11 mouse cellular contexts compared by ENCODE assay signal in genomic region chr17:21617352-21617751, GRCm38 (mm10). TPM values are rescaled to one million over a fixed set of nuclear protein-coding genes. Genes with fewer than 3 reads are reported as not detected.
DNase-seq lines count a peak whose midpoint lies in the region; ATAC-seq lines count a peak whose summit lies in the region.
"Had no signal": no experiment of that assay in that cellular context is flagged by ENCODE, and none has a peak within 500 bp of the region (broad histone marks: within the 10 kb centered on the region; RNA-seq: fewer than 3 reads in every experiment).

No protein-coding gene starts in this region.

- H3K4me3 ChIP-seq in liver, embryonic 11.5 days (ENCODE audit: low read depth, low read length), result no peak overlapping the region
- 0 out of 2 replicates have a peak overlapping the region, but pooled peaks have one; percentile 11 for H3K4me3 ChIP-seq in intestine, embryonic 16.5 days (ENCODE audit: low read length)
- H3K4me3 ChIP-seq in stomach, embryonic 16.5 days (replicated peaks; ENCODE audit: low read length), result no peak overlapping the region

- no peaks in the 10 kb centered on the region for H3K36me3 ChIP-seq in liver, embryonic 11.5 days (ENCODE audit: control insufficient read depth, insufficient read depth, low read length)
- no peaks in the 10 kb centered on the region for H3K36me3 ChIP-seq in intestine, embryonic 16.5 days (ENCODE audit: control insufficient read depth, insufficient read depth, low read length)
- H3K36me3 ChIP-seq in stomach, embryonic 16.5 days (ENCODE audit: control insufficient read depth, insufficient read depth, low read length), result no peaks in the 10 kb centered on the region

- peak; percentile 62 for ATAC-seq in liver, embryonic 11.5 days (replicated peaks; ENCODE audit: low FRiP score)
- ATAC-seq in intestine, embryonic 16.5 days, result peak; percentile 36; the same call in 1 of the 2 replicates
- ATAC-seq in stomach, embryonic 16.5 days (ENCODE audit: insufficient read depth, low FRiP score), result peak; percentile 25; the same call in 1 of the 2 replicates
- ATAC-seq: inflammation-experienced regulatory T-cells, adult 6 months; Patski had no signal

- H3K27ac ChIP-seq in liver, embryonic 11.5 days (ENCODE audit: low read depth, low read length), result no peak overlapping the region
- H3K27ac ChIP-seq in intestine, embryonic 16.5 days (ENCODE audit: low read length), result no peak overlapping the region
- H3K27ac ChIP-seq in stomach, embryonic 16.5 days (ENCODE audit: low read length), result no peak overlapping the region

- H3K4me1 ChIP-seq in liver, embryonic 11.5 days (replicated peaks; ENCODE audit: control insufficient read depth, insufficient read depth, low read length), result no peaks in the 10 kb centered on the region
- H3K4me1 ChIP-seq in intestine, embryonic 16.5 days (ENCODE audit: control insufficient read depth, insufficient read depth, low read length), result no peaks in the 10 kb centered on the region
- 0 out of 2 replicates have a peak, but pooled peaks cover 3% of the 10 kb centered on the region for H3K4me1 ChIP-seq in stomach, embryonic 16.5 days (ENCODE audit: control insufficient read depth, insufficient read depth, low read length)

- no peak for DNase-seq in liver, embryonic 11.5 days (ENCODE audit: low spot score)
- no peak for DNase-seq in liver
- DNase-seq in T-cell, adult 2 months (ENCODE audit: low spot score), result peak; percentile 34
- no peak for DNase-seq in spleen, postnatal 14 days (ENCODE audit: low spot score in 2 of 2)
- DNase-seq in adrenal gland, postnatal 14 days, result no peak
- no peak for DNase-seq in right cerebral cortex, adult 2 months (ENCODE audit: low spot score in 2 of 2)
- DNase-seq: retina, postnatal 1 day had no signal

- H3K27me3 ChIP-seq in liver, embryonic 11.5 days (replicated peaks; ENCODE audit: control insufficient read depth, insufficient read depth, low read length), result no peaks in the 10 kb centered on the region
- H3K27me3 ChIP-seq in intestine, embryonic 16.5 days (replicated peaks; ENCODE audit: control insufficient read depth, insufficient read depth, low read length), result no peaks in the 10 kb centered on the region
- H3K27me3 ChIP-seq in stomach, embryonic 16.5 days (ENCODE audit: control insufficient read depth, insufficient read depth, low read length), result no peaks in the 10 kb centered on the region
- H3K27me3 ChIP-seq: Patski had no signal

- WGBS in liver, embryonic 11.5 days, result 4% methylated on average over 9 of the region's 9 CpGs
- 10% methylated on average over 9 of the region's 9 CpGs for WGBS in intestine, embryonic 16.5 days
- 12% methylated on average over 9 of the region's 9 CpGs for WGBS in stomach, embryonic 16.5 days

- H3K4me2 ChIP-seq in liver, embryonic 11.5 days, result peak overlapping the region; percentile 39
- peak overlapping the region; percentile 37 for H3K4me2 ChIP-seq in intestine, embryonic 16.5 days (ENCODE audit: low read depth, low read length)
- peak overlapping the region; percentile 31 for H3K4me2 ChIP-seq in stomach, embryonic 16.5 days (ENCODE audit: low read depth, low read length)

- H3K9me3 ChIP-seq in liver, embryonic 11.5 days (ENCODE audit: control insufficient read depth, low read length), result no peaks in the 10 kb centered on the region
- no peaks in the 10 kb centered on the region for H3K9me3 ChIP-seq in intestine, embryonic 16.5 days (ENCODE audit: control insufficient read depth, low read length)
- H3K9me3 ChIP-seq in stomach, embryonic 16.5 days (replicated peaks; ENCODE audit: control insufficient read depth, low read length), result no peaks in the 10 kb centered on the region

- no peak overlapping the region for H3K9ac ChIP-seq in liver, embryonic 11.5 days (ENCODE audit: low read depth, low read length)
- no peak overlapping the region for H3K9ac ChIP-seq in intestine, embryonic 16.5 days (ENCODE audit: low read depth, low read length)
- H3K9ac ChIP-seq in stomach, embryonic 16.5 days (ENCODE audit: low read length), result no peak overlapping the region

RNA-seq across cellular contexts. Expression of gene Zfp983, which starts 33.1 kb away (rescaled TPM):
- 3.4 and 3.9 TPM in 2 replicates for polyA plus RNA-seq in liver, embryonic 11.5 days (2014; fragmentation: Nextera tagmentation; extraction: Ambion mirVana)
- 3.4 and 3.9 TPM in 2 replicates for polyA plus RNA-seq in intestine, embryonic 16.5 days (2015; fragmentation: Nextera tagmentation; extraction: Ambion mirVana)
- polyA plus RNA-seq in stomach, embryonic 16.5 days (2015; fragmentation: Nextera tagmentation; extraction: Ambion mirVana), result 3.9 and 5.0 TPM in 2 replicates
- 5.4 and 5.8 TPM in 2 replicates for total RNA-seq in adrenal gland, postnatal 14 days (2021)

RNA-seq across cellular contexts. Expression of gene Zfp948, which starts 50.5 kb away (rescaled TPM):
- polyA plus RNA-seq in liver, embryonic 11.5 days (2014; fragmentation: Nextera tagmentation; extraction: Ambion mirVana), result 13.7 and 14.9 TPM in 2 replicates
- 17.7 and 18.2 TPM in 2 replicates for polyA plus RNA-seq in intestine, embryonic 16.5 days (2015; fragmentation: Nextera tagmentation; extraction: Ambion mirVana)
- 19.0 and 21.3 TPM in 2 replicates for polyA plus RNA-seq in stomach, embryonic 16.5 days (2015; fragmentation: Nextera tagmentation; extraction: Ambion mirVana)
- 10.2 and 12.9 TPM in 2 replicates for total RNA-seq in adrenal gland, postnatal 14 days (2021)
